Mouse (Mus musculus): ENCODE results near the gene Ptgfrn. TPM values are rescaled to one million over a fixed set of nuclear protein-coding genes. Genes with fewer than 3 reads are reported as not detected.
A peak's percentile ranks its signal among the peaks of the same experiment; 100 is the strongest.

Gene Ptgfrn
- polyA plus RNA-seq, 1 experiment from 2014 or later, result 4.2 TPM

DNA sequence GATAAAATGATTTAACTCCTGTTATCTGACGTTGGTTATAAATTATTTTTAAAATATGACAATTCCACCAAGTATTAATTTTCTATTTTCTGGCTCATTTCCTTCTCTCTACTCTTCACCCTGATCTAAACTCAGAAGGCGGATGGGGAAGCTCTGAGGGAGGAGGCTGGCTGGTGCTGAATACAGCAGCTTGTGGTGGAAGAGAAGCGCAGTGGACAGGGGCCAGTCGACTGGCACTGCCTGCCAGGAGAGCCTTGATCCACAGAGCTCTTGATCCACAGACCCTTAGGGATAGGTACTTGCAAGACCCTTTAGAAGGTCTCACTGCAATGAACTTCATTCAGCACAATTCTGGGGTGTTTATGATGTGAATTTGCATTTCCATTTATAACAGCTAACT is 29.2 kb downstream of the Ptgfrn start:
- no peak overlapping the region for H3K4me2 ChIP-seq (ENCODE audit: low read length)
- DNase-seq (no peak), ATAC-seq (ENCODE audit: low FRiP score, low TSS enrichment) (no peak)
- H3K4me1 ChIP-seq (ENCODE audit: control insufficient read depth, insufficient read depth, low read length), result no peaks in the 10 kb centered on the region
- H3K9ac ChIP-seq (replicated peaks; ENCODE audit: low read length), result no peak overlapping the region
- H3K27ac ChIP-seq (replicated peaks; ENCODE audit: low read depth, low read length), result no peak overlapping the region
- H3K27me3 ChIP-seq (ENCODE audit: control insufficient read depth, insufficient read depth, low read length), result no peaks in the 10 kb centered on the region
- no peaks in the 10 kb centered on the region for H3K9me3 ChIP-seq (ENCODE audit: control insufficient read depth, low read length)
- no peak overlapping the region for H3K4me3 ChIP-seq (replicated peaks; ENCODE audit: low read depth, low read length)
- peaks cover 12% of the 10 kb centered on the region; the same call in 1 of the 2 replicates for H3K36me3 ChIP-seq (ENCODE audit: control insufficient read depth, insufficient read depth, low read length)
- 86% methylated on average over 4 of the region's 4 CpGs for WGBS

- Histone ChIP-seq H3K27ac (replicated peaks; ENCODE audit: low read depth, low read length) (no peak overlapping the region), H3K27me3 (ENCODE audit: control insufficient read depth, insufficient read depth, low read length) (no peaks in the 10 kb centered on the region), H3K9ac (replicated peaks; ENCODE audit: low read length) (no peak overlapping the region), H3K9me3 (ENCODE audit: control insufficient read depth, low read length) (no peaks in the 10 kb centered on the region), H3K4me1 (ENCODE audit: control insufficient read depth, insufficient read depth, low read length) (no peaks in the 10 kb centered on the region), H3K4me3 (replicated peaks; ENCODE audit: low read depth, low read length) (no peak overlapping the region), H3K36me3 (ENCODE audit: control insufficient read depth, insufficient read depth, low read length) (peaks cover 13% of the 10 kb centered on the region; the same call in 1 of the 2 replicates), H3K4me2 (ENCODE audit: low read length) (no peak overlapping the region)
- 93% methylated on average over 1 of the region's 1 CpGs for WGBS
- DNase-seq (no peak), ATAC-seq (ENCODE audit: low FRiP score, low TSS enrichment) (no peak)
Measured at GRCm38 (mm10) chr3:101078344-101078743, 31.7 kb downstream of the Ptgfrn start.

GRCm38 (mm10) chr3:101077710-101078100 is 32.4 kb downstream of the Ptgfrn start:
- Histone ChIP-seq H3K9me3 (ENCODE audit: control insufficient read depth, low read length) (no peaks in the 10 kb centered on the region), H3K36me3 (ENCODE audit: control insufficient read depth, insufficient read depth, low read length) (peaks cover 13% of the 10 kb centered on the region), H3K4me3 (replicated peaks; ENCODE audit: low read depth, low read length) (no peak overlapping the region), H3K27ac (replicated peaks; ENCODE audit: low read depth, low read length) (no peak overlapping the region), H3K9ac (replicated peaks; ENCODE audit: low read length) (no peak overlapping the region), H3K27me3 (ENCODE audit: control insufficient read depth, insufficient read depth, low read length) (no peaks in the 10 kb centered on the region), H3K4me1 (ENCODE audit: control insufficient read depth, insufficient read depth, low read length) (peaks cover 3% of the 10 kb centered on the region; the same call in 1 of the 2 replicates), H3K4me2 (ENCODE audit: low read length) (no peak overlapping the region)
- no peak for DNase-seq
- 88% methylated on average over 6 of the region's 6 CpGs for WGBS
- no peak for ATAC-seq (ENCODE audit: low FRiP score, low TSS enrichment)

GRCm38 (mm10) chr3:101076966-101077709 is 32.9 kb downstream of the Ptgfrn start:
- H3K36me3 ChIP-seq (ENCODE audit: control insufficient read depth, insufficient read depth, low read length), result peaks cover 13% of the 10 kb centered on the region
- ATAC-seq (ENCODE audit: low FRiP score, low TSS enrichment) (no peak), DNase-seq (no peak)
- H3K4me3 ChIP-seq (replicated peaks; ENCODE audit: low read depth, low read length), result no peak overlapping the region
- H3K27ac ChIP-seq (replicated peaks; ENCODE audit: low read depth, low read length), result no peak overlapping the region
- H3K9ac ChIP-seq (replicated peaks; ENCODE audit: low read length), result no peak overlapping the region
- H3K4me2 ChIP-seq (ENCODE audit: low read length), result no peak overlapping the region
- no peaks in the 10 kb centered on the region for H3K27me3 ChIP-seq (ENCODE audit: control insufficient read depth, insufficient read depth, low read length)
- 94% methylated on average over 25 of the region's 25 CpGs for WGBS
- no peaks in the 10 kb centered on the region for H3K9me3 ChIP-seq (ENCODE audit: control insufficient read depth, low read length)
- peaks cover 8% of the 10 kb centered on the region for H3K4me1 ChIP-seq (ENCODE audit: control insufficient read depth, insufficient read depth, low read length)

DNA sequence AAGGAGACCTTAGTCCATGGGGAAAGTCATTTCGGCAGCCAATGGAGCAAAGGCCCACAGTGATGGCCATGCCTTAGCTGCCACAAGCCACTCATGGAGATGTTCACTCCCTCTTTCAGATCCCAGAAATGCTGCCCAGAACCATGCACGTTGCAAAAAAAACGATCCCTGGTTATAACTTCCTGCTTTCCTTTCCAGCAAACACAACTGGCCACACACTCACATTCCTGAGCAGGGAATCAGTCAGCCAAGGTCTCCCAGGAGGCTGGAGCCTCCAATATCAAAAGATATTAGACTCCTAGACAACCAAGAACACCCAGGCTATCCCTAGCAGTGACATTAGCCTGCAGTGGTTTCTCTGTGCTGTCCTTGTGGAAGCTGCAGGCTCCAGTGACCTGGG is 34.2 kb downstream of the Ptgfrn start:
- DNase-seq, result no peak

DNA sequence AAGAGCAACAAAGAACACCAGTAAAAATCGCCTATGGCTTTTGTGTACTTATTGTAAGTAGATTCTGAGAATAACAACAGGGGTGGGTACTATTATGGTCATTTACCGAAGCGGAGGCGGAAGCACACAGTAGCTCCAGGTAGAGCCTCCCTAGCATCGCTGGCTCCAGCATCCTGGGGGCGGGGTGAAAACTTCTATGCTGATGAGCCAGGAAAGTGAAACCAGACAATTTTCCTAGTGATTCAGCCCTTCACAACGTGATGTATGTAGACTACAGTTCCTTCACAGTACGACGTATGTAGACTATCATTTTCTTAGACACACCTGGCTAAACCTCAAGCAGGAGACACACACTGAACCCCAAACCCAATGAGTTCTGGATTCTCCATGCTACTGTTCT is 36.7 kb downstream of the Ptgfrn start:
- 87% methylated on average over 9 of the region's 9 CpGs for WGBS

More for the DNA sequence above, 34.2 kb downstream of the Ptgfrn start:
- no peak overlapping the region for H3K4me3 ChIP-seq (replicated peaks; ENCODE audit: low read depth, low read length)
- ATAC-seq (ENCODE audit: low FRiP score, low TSS enrichment), result no peak
- peaks cover 21% of the 10 kb centered on the region for H3K4me1 ChIP-seq (ENCODE audit: control insufficient read depth, insufficient read depth, low read length)
- H3K27ac ChIP-seq (replicated peaks; ENCODE audit: low read depth, low read length), result no peak overlapping the region
- 84% methylated on average over 3 of the region's 3 CpGs for WGBS
- no peak overlapping the region for H3K9ac ChIP-seq (replicated peaks; ENCODE audit: low read length)
- H3K36me3 ChIP-seq (ENCODE audit: control insufficient read depth, insufficient read depth, low read length), result peaks cover 13% of the 10 kb centered on the region
- H3K27me3 ChIP-seq (ENCODE audit: control insufficient read depth, insufficient read depth, low read length), result no peaks in the 10 kb centered on the region
- no peak overlapping the region for H3K4me2 ChIP-seq (ENCODE audit: low read length)
- H3K9me3 ChIP-seq (ENCODE audit: control insufficient read depth, low read length), result no peaks in the 10 kb centered on the region

DNA sequence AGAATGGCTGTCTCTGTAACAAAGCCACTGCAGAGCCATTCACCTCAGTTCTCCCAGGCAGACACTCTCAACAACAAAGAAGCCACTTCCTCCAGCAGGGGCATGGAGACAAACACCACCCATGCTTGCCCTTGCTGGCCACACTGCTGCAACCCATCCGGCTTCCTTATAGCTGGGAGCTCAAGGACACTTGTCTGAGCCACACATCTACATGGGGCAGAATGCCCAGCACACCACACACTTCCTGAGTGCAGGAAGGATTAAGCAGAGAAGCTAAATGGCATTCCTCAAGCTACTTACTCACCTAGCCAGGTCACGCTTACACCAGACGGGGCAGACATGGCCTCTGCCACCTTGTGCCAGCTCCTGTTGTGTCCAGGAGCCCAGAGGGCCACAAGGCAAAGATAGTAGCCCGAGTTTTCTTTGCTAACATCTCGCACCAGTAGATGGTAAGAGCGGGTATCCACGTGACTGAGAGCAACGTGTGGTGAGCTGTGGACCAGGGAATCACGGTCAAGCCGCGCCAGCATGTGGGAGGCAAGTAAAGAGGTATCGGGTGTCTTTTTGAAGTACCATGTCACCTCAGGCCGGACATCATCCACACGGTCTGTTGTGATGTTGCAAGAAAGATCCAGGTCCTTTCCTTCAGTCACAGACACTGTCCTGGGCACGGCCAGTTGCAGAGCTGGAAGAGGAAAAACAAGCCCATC is 37.4 kb downstream of the Ptgfrn start:
- 90% methylated on average over 15 of the region's 15 CpGs for WGBS
- DNase-seq, result no peak

More for the DNA sequence above, 36.7 kb downstream of the Ptgfrn start:
- Histone ChIP-seq H3K4me1 (ENCODE audit: control insufficient read depth, insufficient read depth, low read length) (peaks cover 43% of the 10 kb centered on the region), H3K9ac (replicated peaks; ENCODE audit: low read length) (no peak overlapping the region), H3K27ac (replicated peaks; ENCODE audit: low read depth, low read length) (no peak overlapping the region), H3K4me2 (ENCODE audit: low read length) (no peak overlapping the region), H3K36me3 (ENCODE audit: control insufficient read depth, insufficient read depth, low read length) (peaks cover 13% of the 10 kb centered on the region), H3K27me3 (ENCODE audit: control insufficient read depth, insufficient read depth, low read length) (no peaks in the 10 kb centered on the region), H3K9me3 (ENCODE audit: control insufficient read depth, low read length) (no peaks in the 10 kb centered on the region), H3K4me3 (replicated peaks; ENCODE audit: low read depth, low read length) (no peak overlapping the region)
- no peak for ATAC-seq (ENCODE audit: low FRiP score, low TSS enrichment)
- DNase-seq, result no peak

GRCm38 (mm10) chr3:101071576-101071975 is 38.5 kb downstream of the Ptgfrn start:
- Histone ChIP-seq H3K9me3 (ENCODE audit: control insufficient read depth, low read length) (no peaks in the 10 kb centered on the region), H3K4me1 (ENCODE audit: control insufficient read depth, insufficient read depth, low read length) (peaks cover 53% of the 10 kb centered on the region), H3K4me3 (replicated peaks; ENCODE audit: low read depth, low read length) (no peak overlapping the region), H3K36me3 (ENCODE audit: control insufficient read depth, insufficient read depth, low read length) (peaks cover 4% of the 10 kb centered on the region), H3K9ac (replicated peaks; ENCODE audit: low read length) (no peak overlapping the region), H3K27ac (replicated peaks; ENCODE audit: low read depth, low read length) (peak overlapping the region; percentile 85), H3K27me3 (ENCODE audit: control insufficient read depth, insufficient read depth, low read length) (no peaks in the 10 kb centered on the region), H3K4me2 (ENCODE audit: low read length) (no peak overlapping the region)
- ATAC-seq (ENCODE audit: low FRiP score, low TSS enrichment) (no peak), DNase-seq (no peak)

More for the DNA sequence above, 37.4 kb downstream of the Ptgfrn start:
- peaks cover 51% of the 10 kb centered on the region for H3K4me1 ChIP-seq (ENCODE audit: control insufficient read depth, insufficient read depth, low read length)
- no peak overlapping the region for H3K4me2 ChIP-seq (ENCODE audit: low read length)
- no peaks in the 10 kb centered on the region for H3K9me3 ChIP-seq (ENCODE audit: control insufficient read depth, low read length)
- H3K27ac ChIP-seq (replicated peaks; ENCODE audit: low read depth, low read length), result peak overlapping the region; percentile 85; the same call in 1 of the 2 replicates
- no peak for ATAC-seq (ENCODE audit: low FRiP score, low TSS enrichment)
- H3K4me3 ChIP-seq (replicated peaks; ENCODE audit: low read depth, low read length), result no peak overlapping the region
- H3K9ac ChIP-seq (replicated peaks; ENCODE audit: low read length), result no peak overlapping the region
- peaks cover 11% of the 10 kb centered on the region for H3K36me3 ChIP-seq (ENCODE audit: control insufficient read depth, insufficient read depth, low read length)
- no peaks in the 10 kb centered on the region for H3K27me3 ChIP-seq (ENCODE audit: control insufficient read depth, insufficient read depth, low read length)
